Mouse (Mus musculus) limb, embryonic 12.5 days (tissue): ENCODE measurements at regions not wholly inside any gene's neighbourhood (a gene's known extent, or its start where the extent isn't known, plus 50 kb on each side); places are given as distances from the start of the nearest gene placed in this dataset.
"Not testable (repeated sequence)": the region's sequence is repeated elsewhere in the genome, so short reads cannot be mapped to it uniquely, and the experiment has no call there.

ENCODE experiments used
- ATAC-seq: fragments of 200-750 bp; cut with Nextera tagmentation; 2 replicates; pipeline ENCODE4 v1.8.0; 2017; ENCODE audit warnings: low read depth, moderate TSS enrichment; ENCODE audit not compliant: insufficient number of reproducible peaks, insufficient read depth, low FRiP score, low TSS enrichment
- H3K27ac ChIP-seq: fragments of 300-500 bp; sonication (generic); 2 replicates; pipeline ENCODE4 v1.5.1; 2016; ENCODE audit warnings: mild to moderate bottlenecking, moderate library complexity
- H3K27me3 ChIP-seq: fragments of 300-500 bp; sonication (generic); 2 replicates; pipeline ENCODE4 v1.6.1; 2016; ENCODE audit warnings: mild to moderate bottlenecking, moderate library complexity
- H3K36me3 ChIP-seq: fragments of 300-500 bp; sonication (generic); 2 replicates; pipeline ENCODE4 v1.6.1; 2016; ENCODE audit warnings: mild to moderate bottlenecking, moderate library complexity
- H3K4me1 ChIP-seq: fragments of 300-500 bp; sonication (generic); replicated peaks from 2 replicates; pipeline ENCODE4 v1.6.1; 2016
- H3K4me2 ChIP-seq: fragments of 300-500 bp; sonication (generic); 2 replicates; pipeline ENCODE4 v1.6.1; 2016; ENCODE audit warnings: mild to moderate bottlenecking, moderate library complexity
- H3K4me3 ChIP-seq: fragments of 300-500 bp; sonication (generic); replicated peaks from 2 replicates; pipeline ENCODE4 v1.5.1; 2016; ENCODE audit warnings: mild to moderate bottlenecking
- H3K9ac ChIP-seq: fragments of 300-500 bp; sonication (generic); replicated peaks from 2 replicates; pipeline ENCODE4 v1.6.1; 2016; ENCODE audit warnings: mild to moderate bottlenecking, moderate library complexity
- H3K9me3 ChIP-seq: fragments of 300-500 bp; sonication (generic); 2 replicates; pipeline ENCODE4 v1.6.1; 2016; ENCODE audit warnings: mild to moderate bottlenecking, moderate library complexity
- WGBS: fragments of 180-500 bp; shearing (Covaris S2); methylation state at CpG from one replicate; pipeline ENCODE4 v1.1.7; 2016; 5-methylcytosine and 5-hydroxymethylcytosine counted together

DNA sequence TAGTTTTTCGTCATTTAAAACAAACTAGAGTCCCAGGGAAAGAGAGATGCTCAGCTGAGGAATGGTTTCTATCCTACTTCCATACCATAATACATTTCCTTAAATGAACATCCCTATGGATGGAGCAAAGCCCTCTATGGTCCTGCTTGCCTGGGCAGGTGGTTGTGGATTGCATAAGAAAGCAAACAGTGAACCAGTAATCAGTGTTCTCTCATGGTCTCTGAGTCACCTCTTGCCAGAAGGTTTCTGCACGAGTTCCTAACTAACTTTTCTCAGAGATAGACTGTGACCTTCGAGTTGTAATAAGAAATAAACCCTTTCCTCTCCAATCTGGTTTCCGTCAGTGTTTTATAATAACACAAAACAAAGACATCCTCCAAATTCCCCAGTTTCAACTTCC lies 62.9 kb upstream of the Bet1 start:
- ATAC-seq = no peak
- no peaks in the 10 kb centered on the region for H3K36me3 ChIP-seq
- WGBS = 77% methylated on average over 4 of the region's 4 CpGs
- no peak overlapping the region for H3K9ac ChIP-seq
- H3K27ac ChIP-seq = no peak overlapping the region
- H3K4me3 ChIP-seq = no peak overlapping the region
- no peaks in the 10 kb centered on the region for H3K9me3 ChIP-seq
- H3K4me1 ChIP-seq = no peaks in the 10 kb centered on the region
- H3K27me3 ChIP-seq = no peaks in the 10 kb centered on the region
- no peak overlapping the region for H3K4me2 ChIP-seq

- no peak overlapping the region for H3K4me2 ChIP-seq
- ATAC-seq = no peak
- H3K9ac ChIP-seq = no peak overlapping the region
- H3K4me1 ChIP-seq = no peaks in the 10 kb centered on the region
- H3K9me3 ChIP-seq = no peaks in the 10 kb centered on the region
- H3K36me3 ChIP-seq = no peaks in the 10 kb centered on the region
- 91% methylated on average over 2 of the region's 2 CpGs for WGBS
- H3K27me3 ChIP-seq = no peaks in the 10 kb centered on the region
- H3K27ac ChIP-seq = no peak overlapping the region
- H3K4me3 ChIP-seq = no peak overlapping the region
Observed at GRCm38 (mm10) chr6:4158293-4158692, 71.5 kb upstream of the Bet1 start.

GRCm38 (mm10) chr6:4163733-4164132 lies 77.0 kb upstream of the Bet1 start:
- Histone ChIP-seq H3K4me3 (no peak overlapping the region), H3K27me3 (no peaks in the 10 kb centered on the region), H3K27ac (no peak overlapping the region), H3K4me1 (no peaks in the 10 kb centered on the region), H3K9ac (no peak overlapping the region), H3K4me2 (no peak overlapping the region), H3K9me3 (0 out of 2 replicates have a peak, but pooled peaks cover 3% of the 10 kb centered on the region), H3K36me3 (no peaks in the 10 kb centered on the region)
- 67% methylated on average over 1 of the region's 1 CpGs for WGBS
- no peak for ATAC-seq

DNA sequence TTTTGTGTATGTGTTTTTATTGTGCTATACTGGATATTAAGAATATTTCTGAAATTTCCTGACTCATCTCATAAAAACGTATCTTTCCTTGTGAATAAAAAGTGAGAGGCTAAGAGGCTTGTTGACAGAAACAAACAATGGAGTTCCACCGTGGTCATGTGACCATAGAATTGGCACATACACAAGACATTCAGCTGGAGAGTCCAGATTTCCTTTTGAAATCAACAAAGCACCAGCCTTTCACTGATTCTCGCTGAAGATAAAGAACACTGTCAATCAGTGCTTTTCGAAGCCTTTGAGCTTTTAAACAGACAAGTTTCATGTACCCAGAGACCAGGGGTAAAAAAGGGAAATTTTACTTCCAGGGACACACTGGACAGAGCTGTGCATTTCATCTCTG lies 80.3 kb upstream of the Bet1 start:
- 82% methylated on average over 4 of the region's 4 CpGs for WGBS

GRCm38 (mm10) chr6:4167757-4168156 lies 81.0 kb upstream of the Bet1 start:
- no peak for ATAC-seq
- 0 out of 2 replicates have a peak, but pooled peaks cover 3% of the 10 kb centered on the region for H3K9me3 ChIP-seq
- H3K27me3 ChIP-seq = no peaks in the 10 kb centered on the region
- H3K27ac ChIP-seq = no peak overlapping the region
- H3K4me1 ChIP-seq = no peaks in the 10 kb centered on the region
- no peak overlapping the region for H3K4me2 ChIP-seq
- H3K36me3 ChIP-seq = no peaks in the 10 kb centered on the region
- H3K9ac ChIP-seq = no peak overlapping the region
- H3K4me3 ChIP-seq = no peak overlapping the region

More for the DNA sequence above, 80.3 kb upstream of the Bet1 start:
- Histone ChIP-seq H3K4me1 (no peaks in the 10 kb centered on the region), H3K27me3 (no peaks in the 10 kb centered on the region), H3K4me2 (no peak overlapping the region), H3K9ac (no peak overlapping the region), H3K9me3 (0 out of 2 replicates have a peak, but pooled peaks cover 3% of the 10 kb centered on the region), H3K27ac (no peak overlapping the region), H3K36me3 (no peaks in the 10 kb centered on the region), H3K4me3 (no peak overlapping the region)
- ATAC-seq = no peak

DNA sequence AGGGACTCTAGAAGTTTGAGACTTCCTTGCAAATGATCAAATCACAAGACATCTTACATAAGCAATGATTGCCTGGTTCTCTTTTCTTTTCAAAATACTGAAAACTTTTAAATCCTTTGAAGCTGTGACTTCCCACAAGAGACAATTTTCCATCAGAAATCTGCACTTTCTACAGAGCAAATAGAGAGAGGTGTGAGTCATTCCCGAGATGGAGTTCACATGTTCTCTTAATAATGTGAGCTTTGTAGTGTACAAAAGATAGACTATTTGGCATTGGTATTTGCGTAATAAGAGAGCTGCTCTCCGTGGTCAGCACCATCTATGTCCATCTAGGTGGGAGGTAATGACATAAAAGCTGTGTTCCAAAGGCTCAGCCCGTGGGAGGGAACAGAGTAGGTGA lies 84.8 kb upstream of the Bet1 start:
- ATAC-seq = no peak
- Histone ChIP-seq H3K4me2 (no peak overlapping the region), H3K4me3 (no peak overlapping the region), H3K9me3 (0 out of 2 replicates have a peak, but pooled peaks cover 3% of the 10 kb centered on the region), H3K36me3 (no peaks in the 10 kb centered on the region), H3K27me3 (no peaks in the 10 kb centered on the region), H3K9ac (no peak overlapping the region), H3K4me1 (no peaks in the 10 kb centered on the region), H3K27ac (no peak overlapping the region)
- WGBS = 68% methylated on average over 4 of the region's 4 CpGs

DNA sequence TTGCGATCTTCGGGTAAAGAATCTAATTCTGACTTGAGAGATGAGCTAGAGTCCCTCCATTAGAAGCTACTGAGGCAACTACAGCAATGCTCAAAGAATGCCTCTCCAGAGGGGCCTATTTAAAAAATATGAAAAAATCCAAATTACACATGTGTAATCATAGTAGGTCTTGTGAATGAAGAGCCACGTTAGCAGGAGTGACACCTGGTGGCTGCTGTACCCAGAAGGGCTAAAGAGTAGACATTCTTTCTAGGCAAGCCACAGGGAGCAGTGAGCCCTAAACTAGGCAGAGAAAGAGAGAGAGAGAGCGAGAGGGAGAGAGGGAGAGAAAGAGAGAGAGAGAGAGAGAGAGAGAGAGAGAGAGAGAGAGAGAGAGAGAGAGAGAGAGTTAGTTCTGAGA lies 100.9 kb upstream of the Bet1 start:
- no peak overlapping the region for H3K4me3 ChIP-seq
- H3K36me3 ChIP-seq = no peaks in the 10 kb centered on the region
- H3K9ac ChIP-seq = no peak overlapping the region
- no peak overlapping the region for H3K4me2 ChIP-seq
- H3K27me3 ChIP-seq = no peaks in the 10 kb centered on the region
- no peak for ATAC-seq
- WGBS = 71% methylated on average over 4 of the region's 4 CpGs
- no peak overlapping the region for H3K27ac ChIP-seq
- H3K9me3 ChIP-seq = no peaks in the 10 kb centered on the region
- no peaks in the 10 kb centered on the region for H3K4me1 ChIP-seq

DNA sequence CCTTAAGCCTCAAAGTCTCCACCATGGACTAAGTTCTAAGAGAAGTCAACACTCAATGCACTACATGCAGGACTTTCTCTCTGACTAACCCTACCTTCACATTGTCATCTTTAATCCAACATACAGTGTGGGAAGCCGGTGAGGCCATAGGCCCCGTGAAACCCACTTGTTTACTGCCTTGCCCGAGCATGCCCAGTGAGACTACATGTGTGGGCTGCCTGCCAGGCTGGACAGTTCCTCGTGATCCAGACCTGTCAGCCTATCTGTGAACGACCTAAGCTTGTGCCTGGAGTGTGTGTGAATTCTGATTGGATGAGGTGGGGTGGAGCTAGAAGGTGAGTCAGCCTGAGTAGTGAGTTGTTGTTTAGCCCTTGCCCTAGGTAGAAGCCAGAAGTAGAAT lies 104.2 kb upstream of the Bet1 start:
- ATAC-seq, H3K4me2 ChIP-seq, H3K27me3 ChIP-seq, H3K4me3 ChIP-seq, H3K9me3 ChIP-seq, H3K4me1 ChIP-seq, H3K36me3 ChIP-seq, H3K27ac ChIP-seq, H3K9ac ChIP-seq: not testable (repeated sequence)
- 63% methylated on average over 5 of the region's 5 CpGs for WGBS

DNA sequence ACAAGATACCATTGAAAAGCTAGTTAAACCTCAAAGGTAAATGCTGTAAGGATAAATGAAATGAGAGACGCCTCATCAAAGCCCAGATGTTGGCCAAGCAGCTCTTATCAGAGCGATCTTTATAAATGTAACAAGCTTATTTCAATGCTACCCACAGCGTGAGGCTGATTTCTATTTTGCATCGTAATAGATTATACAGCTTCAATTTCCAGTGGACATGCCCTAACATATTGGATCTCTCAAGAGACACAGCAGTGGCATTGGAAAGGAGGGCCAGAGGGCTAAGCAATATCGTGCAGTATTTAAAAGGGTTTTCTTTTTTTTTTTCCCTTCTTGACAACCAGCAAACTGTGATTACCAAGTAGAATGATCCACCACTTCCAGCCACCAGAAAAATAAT lies 106.5 kb upstream of the Bet1 start:
- no peak overlapping the region for H3K4me3 ChIP-seq
- ATAC-seq = no peak
- no peak overlapping the region for H3K4me2 ChIP-seq
- H3K27ac ChIP-seq = no peak overlapping the region
- H3K9me3 ChIP-seq = no peaks in the 10 kb centered on the region
- no peaks in the 10 kb centered on the region; the same call in 1 of the 2 replicates for H3K4me1 ChIP-seq
- no peak overlapping the region for H3K9ac ChIP-seq
- WGBS = 72% methylated on average over 5 of the region's 5 CpGs
- no peaks in the 10 kb centered on the region for H3K36me3 ChIP-seq
- no peaks in the 10 kb centered on the region for H3K27me3 ChIP-seq

DNA sequence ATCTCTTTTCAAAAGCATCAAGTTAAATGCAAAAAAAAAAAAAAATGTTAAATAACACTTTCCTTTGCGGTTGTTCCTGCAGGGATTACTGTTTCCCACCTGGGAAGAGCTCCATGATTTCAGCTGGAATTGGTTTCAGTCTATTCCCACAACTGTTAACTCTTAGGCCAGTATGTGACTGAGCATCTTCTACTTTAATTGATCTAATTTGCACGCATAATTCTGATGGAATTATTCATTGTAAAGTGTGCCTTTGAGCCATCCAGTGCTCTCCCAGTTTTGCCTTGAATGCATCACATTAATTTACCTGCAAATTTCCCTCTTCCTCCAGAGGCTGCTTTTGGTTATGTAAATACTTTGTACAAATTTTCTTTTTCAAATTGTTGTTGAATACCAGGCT lies 114.4 kb upstream of the Bet1 start:
- Histone ChIP-seq H3K4me2 (no peak overlapping the region), H3K9me3 (no peaks in the 10 kb centered on the region), H3K36me3 (no peaks in the 10 kb centered on the region), H3K9ac (no peak overlapping the region), H3K4me1 (no peaks in the 10 kb centered on the region; the same call in 1 of the 2 replicates), H3K4me3 (no peak overlapping the region), H3K27me3 (no peaks in the 10 kb centered on the region), H3K27ac (no peak overlapping the region)
- WGBS = 50% methylated on average over 2 of the region's 2 CpGs
- ATAC-seq = no peak

DNA sequence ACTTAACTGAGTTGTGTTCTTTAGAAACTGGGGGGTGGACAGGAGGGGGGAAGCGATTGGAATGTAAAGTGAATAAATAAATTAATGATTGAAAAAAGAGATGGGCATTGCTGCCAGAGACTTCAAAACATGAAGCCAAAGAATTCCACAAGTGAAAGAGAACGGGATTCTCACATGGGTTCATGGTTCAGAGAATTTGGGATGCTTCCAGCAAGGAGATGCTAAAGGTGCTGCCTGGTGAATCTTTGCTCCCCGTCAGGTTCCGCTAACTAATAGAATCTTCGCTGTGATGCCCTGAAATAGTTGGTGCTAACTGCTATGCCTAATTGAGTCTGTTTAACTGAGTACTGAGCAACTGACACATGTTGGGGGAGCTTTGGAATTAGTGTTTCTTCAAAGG lies 118.9 kb upstream of the Bet1 start:
- H3K27me3 ChIP-seq = no peaks in the 10 kb centered on the region
- H3K9ac ChIP-seq = no peak overlapping the region
- WGBS = 76% methylated on average over 5 of the region's 5 CpGs
- H3K4me1 ChIP-seq = no peaks in the 10 kb centered on the region
- no peak overlapping the region for H3K27ac ChIP-seq
- ATAC-seq = no peak
- H3K4me3 ChIP-seq = no peak overlapping the region
- H3K36me3 ChIP-seq = no peaks in the 10 kb centered on the region
- H3K4me2 ChIP-seq = no peak overlapping the region
- no peaks in the 10 kb centered on the region for H3K9me3 ChIP-seq

- Histone ChIP-seq H3K9ac (no peak overlapping the region), H3K4me1 (no peaks in the 10 kb centered on the region), H3K4me3 (no peak overlapping the region), H3K27me3 (no peaks in the 10 kb centered on the region), H3K4me2 (no peak overlapping the region), H3K27ac (no peak overlapping the region), H3K9me3 (no peaks in the 10 kb centered on the region), H3K36me3 (no peaks in the 10 kb centered on the region)
- no peak for ATAC-seq
- WGBS = 55% methylated on average over 9 of the region's 9 CpGs
Observed at GRCm38 (mm10) chr6:4245265-4246112, 158.7 kb upstream of the Bet1 start.
